Mouse (Mus musculus) Patski (cell line): ENCODE data around the gene Prr15l. TPM values are rescaled to one million over a fixed set of nuclear protein-coding genes. Genes with fewer than 3 reads are reported as not detected.

Source experiments
- ATAC-seq: fragments of 100-300 bp; one replicate; pipeline ENCODE4 v1.8.0; 2021
- CTCF ChIA-PET: fragments of 350-600 bp; sonication (Branson Sonifier 250); formaldehyde crosslinking; loops from one replicate; lab custom pipeline; 2022; ENCODE audit warnings: inconsistent platforms; lab: Charles Lee
- POLR2A ChIA-PET: fragments of 350-600 bp; sonication (Branson Sonifier 250); formaldehyde crosslinking; loops from one replicate; lab custom pipeline; 2022; ENCODE audit warnings: antibody characterized with exemption, inconsistent platforms; lab: Charles Lee
- DNase-seq: peaks from one replicate; pipeline ENCODE4 v3.0.0-alpha.2; 2011; ENCODE audit warnings: low read depth, low spot score
- H3K27me3 ChIP-seq: fragments of 371-371 bp; one replicate; pipeline ENCODE4 v1.5.1; 2021
- CTCF ChIP-seq: fragments of 100-300 bp; IDR thresholded peaks from one replicate; pipeline ENCODE4 v1.5.1; 2021
- in situ Hi-C: fragments of 300-500 bp; cut with MboI; formaldehyde crosslinking; loops from 3 replicates; pipeline ENCODE4 v1.11.1; 2018; ENCODE audit warnings: low pct_unique_long_range_greater_than_20kb, mixed read lengths
- polyA plus RNA-seq: library from polyadenylated mRNA; unstranded; gene quantifications from one replicate; pipeline ENCODE4 v1.2.3, GENCODE M21; 2021

Gene Prr15l
- polyA plus RNA-seq, 1 experiment from 2014 or later = 2.1 TPM

DNA sequence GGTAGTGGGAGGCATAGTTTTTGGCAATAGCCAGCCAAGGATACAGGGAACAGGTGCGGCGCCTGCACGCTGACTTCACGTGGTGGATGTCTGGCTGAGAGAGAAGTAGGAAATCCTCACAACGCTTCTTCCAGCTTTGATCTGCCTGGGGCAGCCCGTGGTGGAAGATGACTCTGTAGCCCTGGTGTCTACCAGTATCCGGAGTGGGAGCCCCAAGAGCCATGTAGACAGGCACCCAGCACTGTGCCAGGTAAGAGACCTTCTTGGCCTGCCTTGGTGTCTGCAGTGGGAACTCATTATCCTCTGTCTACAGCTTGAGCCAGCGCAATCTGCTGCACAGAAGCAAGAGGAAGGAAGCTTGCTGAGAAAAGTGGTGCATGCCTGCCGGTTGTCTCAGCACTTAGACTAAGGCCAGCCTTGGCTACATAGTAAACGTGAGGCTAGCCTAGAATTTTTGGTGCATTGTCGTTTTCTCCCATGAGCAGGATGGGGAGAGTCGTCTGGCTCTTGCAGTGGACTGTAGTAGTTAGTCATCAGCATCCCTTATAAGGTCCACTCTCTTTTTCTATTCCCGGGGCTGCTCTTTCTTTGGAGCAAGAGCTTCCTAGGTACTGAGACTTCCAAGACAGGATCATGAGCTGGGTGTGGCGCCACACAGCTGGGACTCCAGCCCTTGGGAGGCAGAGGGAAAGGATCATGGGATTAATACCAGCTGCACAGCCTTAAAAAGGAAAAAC, 17.1 kb downstream of the Prr15l start:
- DNase-seq = no peak
- ATAC-seq = no peak
- POLR2A ChIA-PET = interaction anchor here (1.6 kb wide), 1 partner anchor 33 kb away, joined by 5 read pairs; no protein-coding TSS in a partner anchor
- CTCF ChIA-PET = interaction anchor here (1.3 kb wide), 1 partner anchor 19 kb away, joined by 4 read pairs; no protein-coding TSS in a partner anchor
- in situ Hi-C loops = no loop called here
- no peak for TF ChIP-seq CTCF
- no peaks in the 10 kb centered on the region for H3K27me3 ChIP-seq

- in situ Hi-C loops = no loop called here
- H3K27me3 ChIP-seq = no peaks in the 10 kb centered on the region
- DNase-seq (no peak), ATAC-seq (no peak)
- ChIA-PET POLR2A (no interaction called here), CTCF (interaction anchor here (0.9 to 4.0 kb wide), 3 partner anchors 17 to 118 kb away, joined by 3 to 16 read pairs (median 4); no protein-coding TSS in a partner anchor)
- TF ChIP-seq CTCF = no peak
These were observed 18.6 kb downstream of the Prr15l start for GRCm38 (mm10) chr11:96946498-96946897.

GRCm38 (mm10) chr11:96947849-96948248, 19.9 kb downstream of the Prr15l start:
- CTCF ChIA-PET = interaction anchor here (1.5 to 4.0 kb wide), 3 partner anchors 13 to 31 kb away, joined by 4 to 16 read pairs (median 4); no protein-coding TSS in a partner anchor
- in situ Hi-C loops = no loop called here
- DNase-seq = no peak

GRCm38 (mm10) chr11:96950767-96951166, 22.9 kb downstream of the Prr15l start:
- ChIA-PET CTCF (interaction anchor here (1.0 to 4.0 kb wide), 2 partner anchors 10 to 13 kb away, joined by 3 to 16 read pairs; no protein-coding TSS in a partner anchor), POLR2A (no interaction called here)
- ATAC-seq = no peak
- in situ Hi-C loops = no loop called here
- no peaks in the 10 kb centered on the region for H3K27me3 ChIP-seq
- TF ChIP-seq CTCF = no peak
- no peak for DNase-seq

More at GRCm38 (mm10) chr11:96947849-96948248, 19.9 kb downstream of the Prr15l start:
- POLR2A ChIA-PET = interaction anchor here (0.7 kb wide), 1 partner anchor 56 kb away, joined by 4 read pairs; no protein-coding TSS in a partner anchor
- no peak for ATAC-seq
- TF ChIP-seq CTCF = no peak
- no peaks in the 10 kb centered on the region for H3K27me3 ChIP-seq

DNA sequence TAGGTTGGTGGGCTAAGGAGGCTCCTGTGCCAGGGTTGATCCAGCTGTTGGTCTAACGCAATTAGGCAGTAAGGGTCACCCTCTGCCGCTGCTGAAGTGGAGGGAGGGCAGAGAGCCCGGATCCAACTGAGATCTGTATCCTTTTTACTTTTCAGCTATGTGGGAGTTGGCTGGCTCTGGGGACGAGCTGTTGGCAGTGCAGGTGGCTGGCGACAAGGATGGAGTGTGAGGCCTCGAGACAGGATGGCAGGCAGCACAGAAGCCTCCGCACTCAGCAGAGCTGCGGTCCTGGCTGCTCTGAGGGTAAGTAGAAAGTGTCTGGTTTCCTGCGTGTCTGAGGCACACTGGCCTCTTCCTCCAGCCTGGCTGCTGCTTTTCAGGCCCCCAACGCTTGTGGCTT, 24.5 kb downstream of the Prr15l start:
- no peaks in the 10 kb centered on the region for H3K27me3 ChIP-seq
- DNase-seq (no peak), ATAC-seq (no peak)
- ChIA-PET CTCF (no interaction called here), POLR2A (no interaction called here)
- no peak for TF ChIP-seq CTCF
- in situ Hi-C loops = no loop called here

DNA sequence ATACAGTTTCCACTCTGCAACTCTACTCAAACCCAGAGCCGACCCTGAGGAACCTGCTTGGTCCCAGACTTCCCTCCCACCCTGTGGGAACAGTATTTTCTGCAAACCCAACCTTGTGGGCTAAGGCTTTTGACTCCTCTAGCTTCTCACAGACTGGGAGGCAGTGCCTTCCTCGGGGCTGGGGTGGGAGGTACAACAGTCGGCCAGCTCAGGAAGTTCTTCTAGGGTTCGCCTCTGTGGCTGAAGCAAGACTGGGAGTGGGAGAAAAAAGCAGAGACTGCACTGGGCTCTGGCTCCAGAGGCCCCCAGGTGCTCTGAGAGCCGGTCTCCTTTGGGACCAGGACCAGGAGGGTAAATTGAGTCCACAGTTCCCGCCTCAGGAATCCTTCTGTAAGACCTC, 25.0 kb downstream of the Prr15l start:
- ATAC-seq (no peak), DNase-seq (no peak)
- no peaks in the 10 kb centered on the region for H3K27me3 ChIP-seq
- ChIA-PET CTCF (no interaction called here), POLR2A (no interaction called here)
- in situ Hi-C loops = no loop called here
- no peak for TF ChIP-seq CTCF

- H3K27me3 ChIP-seq = no peaks in the 10 kb centered on the region
- ATAC-seq (no peak), DNase-seq (no peak)
- no peak for TF ChIP-seq CTCF
- CTCF ChIA-PET = no interaction called here
- POLR2A ChIA-PET = interaction anchor here (1.0 kb wide), 1 partner anchor 23 kb away, joined by 3 read pairs; no protein-coding TSS in a partner anchor
- in situ Hi-C loops = no loop called here
These were observed 27.2 kb downstream of the Prr15l start for GRCm38 (mm10) chr11:96955094-96955493.

DNA sequence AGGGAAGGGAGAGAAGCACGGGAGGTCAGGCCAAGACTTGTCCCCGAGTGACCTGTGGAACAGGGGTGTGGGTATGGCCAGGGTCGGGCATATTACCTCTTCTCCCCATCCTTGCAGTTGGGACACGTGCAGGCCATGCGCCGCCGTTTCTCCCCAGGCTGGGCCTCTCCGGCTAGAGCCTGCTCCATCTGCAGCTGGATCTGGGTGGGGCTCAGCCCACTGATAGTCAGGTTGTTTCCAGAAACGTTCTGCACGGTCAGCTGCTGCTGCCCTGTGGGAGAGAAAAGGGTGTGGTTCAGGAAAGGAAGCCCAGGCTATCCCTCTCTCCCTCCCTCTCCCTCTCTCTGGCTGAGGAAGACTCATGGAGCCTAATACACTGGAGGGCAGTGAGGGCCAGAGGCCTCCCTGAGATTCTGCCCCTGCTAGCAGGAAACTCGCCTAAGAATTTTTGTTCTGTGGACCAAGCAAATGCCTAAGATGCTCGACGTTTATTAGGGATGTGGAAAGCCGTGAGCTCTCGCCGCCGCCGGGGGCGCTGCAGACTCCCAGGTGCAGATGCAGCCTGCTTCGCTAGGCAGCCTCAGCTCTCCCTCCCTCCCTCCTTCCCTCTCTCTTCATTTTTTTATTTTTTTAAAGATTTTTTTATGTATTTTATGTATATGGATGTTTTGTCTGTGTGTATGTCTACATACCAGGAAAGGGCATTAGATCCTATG, 28.3 kb downstream of the Prr15l start:
- CTCF ChIA-PET = interaction anchor here (1.2 kb wide), 1 partner anchor 9 kb away, joined by 3 read pairs; no protein-coding TSS in a partner anchor
- no peak for TF ChIP-seq CTCF
- DNase-seq = no peak
- ATAC-seq = no peak
- POLR2A ChIA-PET = interaction anchor here (1.0 kb wide), 1 partner anchor 22 kb away, joined by 3 read pairs; no protein-coding TSS in a partner anchor
- in situ Hi-C loops = no loop called here
- no peaks in the 10 kb centered on the region for H3K27me3 ChIP-seq

DNA sequence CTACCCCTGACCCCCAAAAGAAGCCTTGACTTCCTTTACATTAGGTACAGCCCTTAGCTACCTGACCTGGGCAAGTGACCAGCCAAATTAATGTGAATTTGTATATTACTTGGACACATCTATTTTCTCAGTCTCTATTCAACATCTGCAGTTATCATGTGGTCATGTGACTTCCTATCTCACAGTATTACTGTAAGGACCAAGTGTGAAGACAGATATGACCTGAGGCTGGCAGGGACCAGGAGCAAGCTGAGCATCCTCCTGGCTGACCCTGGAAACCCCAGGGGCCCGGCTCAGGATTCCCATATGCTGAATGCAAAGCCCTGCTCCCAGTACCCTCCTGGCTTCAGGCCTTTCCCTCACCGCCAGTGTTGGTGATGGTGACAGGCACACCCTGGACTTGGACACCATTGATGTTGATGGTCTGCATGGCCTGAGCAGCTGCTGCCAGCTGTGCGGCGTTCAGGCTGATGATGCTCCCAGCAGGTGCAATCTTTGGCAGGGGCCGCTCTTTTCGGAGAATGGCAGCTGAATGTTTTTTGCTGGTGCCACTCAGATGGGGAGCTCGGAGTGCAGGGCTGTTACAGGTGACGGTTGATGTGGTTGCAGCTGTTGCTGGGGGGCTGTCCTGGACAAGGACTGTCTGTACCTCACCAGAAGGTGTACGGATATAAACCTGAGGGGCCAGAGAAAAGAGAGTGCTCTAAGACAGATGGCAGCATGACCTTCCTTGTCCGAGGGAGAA, 29.3 kb downstream of the Prr15l start:
- H3K27me3 ChIP-seq = no peaks in the 10 kb centered on the region
- DNase-seq = no peak
- in situ Hi-C loops = no loop called here
- POLR2A ChIA-PET = interaction anchor here (0.6 to 0.7 kb wide), 2 partner anchors 9 to 82 kb away, joined by 3 read pairs; no protein-coding TSS in a partner anchor
- TF ChIP-seq CTCF = no peak
- CTCF ChIA-PET = interaction anchor here (1.2 kb wide), 1 partner anchor 8 kb away, joined by 3 read pairs; no protein-coding TSS in a partner anchor
- ATAC-seq = no peak

DNA sequence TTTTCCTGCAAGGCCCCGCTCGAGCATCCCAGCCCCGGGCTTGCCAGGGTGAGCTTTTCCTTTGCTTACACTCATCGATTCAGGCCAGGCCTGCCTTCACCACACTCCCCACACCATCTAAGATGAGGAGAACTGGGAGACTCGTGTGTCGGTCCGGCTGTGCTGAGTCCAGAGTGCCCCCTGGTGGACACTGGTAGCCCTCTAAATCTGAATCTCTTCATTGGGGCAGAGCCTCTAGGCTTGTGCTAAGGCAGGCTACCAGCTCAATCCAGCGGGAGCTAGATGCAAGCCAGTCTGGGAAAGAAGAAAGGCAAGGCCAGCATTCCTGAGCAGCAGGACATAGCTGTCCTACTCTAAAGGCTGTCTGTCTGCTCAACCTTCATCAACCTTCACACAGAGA, 35.7 kb downstream of the Prr15l start:
- H3K27me3 ChIP-seq = no peaks in the 10 kb centered on the region
- ATAC-seq (no peak), DNase-seq (no peak)
- in situ Hi-C loops = loop anchor here (5.0 kb wide), 1 partner anchor 46 kb away; the partner anchor contains the start of gene Cdk5rap3
- TF ChIP-seq CTCF = no peak
- CTCF ChIA-PET = interaction anchor here (0.5 to 2.5 kb wide), 18 partner anchors 9 to 101 kb away, joined by 3 to 16 read pairs (median 4); partner anchors contain the start of gene Cdk5rap3
- POLR2A ChIA-PET = no interaction called here
